Mouse (Mus musculus): Measurements from ENCODE around the gene Sfta2. TPM values are rescaled to one million over a fixed set of nuclear protein-coding genes. Genes with fewer than 3 reads are reported as not detected.
A peak's percentile ranks its signal among the peaks of the same experiment; 100 is the strongest.

Gene Sfta2
- polyA plus RNA-seq, 1 experiment from 2014 or later, result 564 TPM

- Histone ChIP-seq H3K4me3 (ENCODE audit: low read depth, low read length) (no peak overlapping the region), H3K4me2 (replicated peaks; ENCODE audit: low read depth, low read length) (no peak overlapping the region), H3K36me3 (ENCODE audit: insufficient read depth, low read length) (no peaks in the 10 kb centered on the region), H3K9me3 (ENCODE audit: low read length) (no peaks in the 10 kb centered on the region), H3K9ac (replicated peaks; ENCODE audit: low read depth) (no peak overlapping the region), H3K27me3 (replicated peaks; ENCODE audit: insufficient read depth, low read length) (no peaks in the 10 kb centered on the region), H3K27ac (ENCODE audit: low read length) (no peak overlapping the region), H3K4me1 (ENCODE audit: insufficient read depth, low read depth, low read length) (no peaks in the 10 kb centered on the region)
- TF ChIP-seq EP300 (IDR thresholded peaks at IDR 0.05) (no peak), CTCF (IDR thresholded peaks at IDR 0.05) (no peak)
- WGBS, result 49% methylated on average over 9 of the region's 9 CpGs
- ATAC-seq (peak; percentile 81), DNase-seq (ENCODE audit: low spot score) (peak; percentile 43)
Measured at GRCm38 (mm10) chr17:35557351-35557750, 44.0 kb upstream of the Sfta2 start.

- Histone ChIP-seq H3K4me1 (ENCODE audit: insufficient read depth, low read depth, low read length) (no peaks in the 10 kb centered on the region), H3K4me3 (ENCODE audit: low read depth, low read length) (no peak overlapping the region), H3K4me2 (replicated peaks; ENCODE audit: low read depth, low read length) (no peak overlapping the region), H3K9me3 (ENCODE audit: low read length) (no peaks in the 10 kb centered on the region), H3K27ac (ENCODE audit: low read length) (no peak overlapping the region), H3K36me3 (ENCODE audit: insufficient read depth, low read length) (no peaks in the 10 kb centered on the region), H3K9ac (replicated peaks; ENCODE audit: low read depth) (no peak overlapping the region), H3K27me3 (replicated peaks; ENCODE audit: insufficient read depth, low read length) (no peaks in the 10 kb centered on the region)
- 50% methylated on average over 8 of the region's 8 CpGs for WGBS
- DNase-seq (ENCODE audit: low spot score) (no peak), ATAC-seq (no peak)
- TF ChIP-seq CTCF (IDR thresholded peaks at IDR 0.05) (no peak), EP300 (IDR thresholded peaks at IDR 0.05) (no peak)
Measured at GRCm38 (mm10) chr17:35558216-35558615, 43.1 kb upstream of the Sfta2 start.

- H3K27me3 ChIP-seq (replicated peaks; ENCODE audit: insufficient read depth, low read length), result peaks cover 13% of the 10 kb centered on the region; the same call in 1 of the 2 replicates
- no peaks in the 10 kb centered on the region for H3K36me3 ChIP-seq (ENCODE audit: insufficient read depth, low read length)
- H3K9ac ChIP-seq (replicated peaks; ENCODE audit: low read depth), result no peak within 1 kb of the TSS
- ATAC-seq, result no peak
- TF ChIP-seq CTCF (IDR thresholded peaks at IDR 0.05) (no peak), EP300 (IDR thresholded peaks at IDR 0.05) (no peak)
- H3K4me3 ChIP-seq (ENCODE audit: low read depth, low read length), result no peak within 1 kb of the TSS
- H3K4me2 ChIP-seq (replicated peaks; ENCODE audit: low read depth, low read length), result no peak within 1 kb of the TSS
- H3K4me1 ChIP-seq (ENCODE audit: insufficient read depth, low read depth, low read length), result no peaks in the 10 kb centered on the region
- no peak within 1 kb of the TSS for H3K27ac ChIP-seq (ENCODE audit: low read length)
- no peak for DNase-seq (ENCODE audit: low spot score)
- 47% methylated on average over 3 of the region's 3 CpGs for WGBS
- no peaks in the 10 kb centered on the region for H3K9me3 ChIP-seq (ENCODE audit: low read length)
Measured at GRCm38 (mm10) chr17:35567150-35567549, 34.2 kb upstream of the Sfta2 start, which contains the start of gene 2300002M23Rik. TSS of gene 2300002M23Rik (plus strand) at chr17:35567450.

- TF ChIP-seq EP300 (IDR thresholded peaks at IDR 0.05), result no peak
- no peak for TF ChIP-seq CTCF (IDR thresholded peaks at IDR 0.05)
- 36% methylated on average over 9 of the region's 9 CpGs for WGBS
- ATAC-seq, result no peak
Measured at GRCm38 (mm10) chr17:35567767-35568166, 33.6 kb upstream of the Sfta2 start.

GRCm38 (mm10) chr17:35569091-35569944 is 32.0 kb upstream of the Sfta2 start:
- no peak overlapping the region for H3K9ac ChIP-seq (replicated peaks; ENCODE audit: low read depth)
- H3K36me3 ChIP-seq (ENCODE audit: insufficient read depth, low read length), result no peaks in the 10 kb centered on the region
- ATAC-seq, result 0 out of 2 replicates have a peak, but pooled peaks have one; percentile 12
- peaks cover 13% of the 10 kb centered on the region; the same call in 1 of the 2 replicates for H3K27me3 ChIP-seq (replicated peaks; ENCODE audit: insufficient read depth, low read length)
- no peak overlapping the region for H3K4me3 ChIP-seq (ENCODE audit: low read depth, low read length)
- H3K9me3 ChIP-seq (ENCODE audit: low read length), result no peaks in the 10 kb centered on the region
- 5% methylated on average over 27 of the region's 28 CpGs for WGBS
- TF ChIP-seq EP300 (IDR thresholded peaks at IDR 0.05) (no peak), CTCF (IDR thresholded peaks at IDR 0.05) (no peak)
- H3K4me2 ChIP-seq (replicated peaks; ENCODE audit: low read depth, low read length), result peak overlapping the region; percentile 30
- no peak overlapping the region for H3K27ac ChIP-seq (ENCODE audit: low read length)
- DNase-seq (ENCODE audit: low spot score), result no peak
- no peaks in the 10 kb centered on the region for H3K4me1 ChIP-seq (ENCODE audit: insufficient read depth, low read depth, low read length)

More at GRCm38 (mm10) chr17:35567767-35568166, 33.6 kb upstream of the Sfta2 start:
- Histone ChIP-seq H3K4me1 (ENCODE audit: insufficient read depth, low read depth, low read length) (no peaks in the 10 kb centered on the region), H3K36me3 (ENCODE audit: insufficient read depth, low read length) (no peaks in the 10 kb centered on the region), H3K27ac (ENCODE audit: low read length) (no peak overlapping the region), H3K9ac (replicated peaks; ENCODE audit: low read depth) (no peak overlapping the region), H3K4me2 (replicated peaks; ENCODE audit: low read depth, low read length) (no peak overlapping the region), H3K9me3 (ENCODE audit: low read length) (no peaks in the 10 kb centered on the region), H3K4me3 (ENCODE audit: low read depth, low read length) (no peak overlapping the region), H3K27me3 (replicated peaks; ENCODE audit: insufficient read depth, low read length) (peaks cover 13% of the 10 kb centered on the region; the same call in 1 of the 2 replicates)
- no peak for DNase-seq (ENCODE audit: low spot score)

GRCm38 (mm10) chr17:35570836-35571235 is 30.5 kb upstream of the Sfta2 start:
- no peak for ATAC-seq
- WGBS, result 72% methylated on average over 14 of the region's 14 CpGs

More at GRCm38 (mm10) chr17:35570836-35571235, 30.5 kb upstream of the Sfta2 start:
- Histone ChIP-seq H3K36me3 (ENCODE audit: insufficient read depth, low read length) (no peaks in the 10 kb centered on the region), H3K9me3 (ENCODE audit: low read length) (no peaks in the 10 kb centered on the region), H3K4me2 (replicated peaks; ENCODE audit: low read depth, low read length) (no peak overlapping the region), H3K4me3 (ENCODE audit: low read depth, low read length) (no peak overlapping the region), H3K9ac (replicated peaks; ENCODE audit: low read depth) (no peak overlapping the region), H3K4me1 (ENCODE audit: insufficient read depth, low read depth, low read length) (no peaks in the 10 kb centered on the region), H3K27me3 (replicated peaks; ENCODE audit: insufficient read depth, low read length) (peaks cover 15% of the 10 kb centered on the region; the same call in 1 of the 2 replicates), H3K27ac (ENCODE audit: low read length) (no peak overlapping the region)
- no peak for DNase-seq (ENCODE audit: low spot score)
- no peak for TF ChIP-seq EP300 (IDR thresholded peaks at IDR 0.05)
